Mouse (Mus musculus) embryo, embryonic 10 days (tissue): ENCODE results near the gene Ccdc110.

Experiments used
- DNase-seq: peaks from one replicate; pipeline ENCODE4 v3.0.0-alpha.2; 2015; ENCODE audit warnings: low spot score

Gene Ccdc110

GRCm38 (mm10) chr8:45975837-45976468 is 41.5 kb downstream of the Ccdc110 start:
- DNase-seq = no peak

- DNase-seq = no peak
These were observed 52.2 kb downstream of the Ccdc110 start for GRCm38 (mm10) chr8:45986665-45987064.

- DNase-seq = no peak
These were observed 53.8 kb downstream of the Ccdc110 start for GRCm38 (mm10) chr8:45988189-45988588.

GRCm38 (mm10) chr8:45990631-45991310 is 56.4 kb downstream of the Ccdc110 start:
- no peak for DNase-seq
